Mouse (Mus musculus) subcutaneous adipose tissue, adult 2 months (tissue): ENCODE results near the gene Kpnb1. TPM values are rescaled to one million over a fixed set of nuclear protein-coding genes. Genes with fewer than 3 reads are reported as not detected.

ENCODE experiments used
- polyA plus RNA-seq: library from polyadenylated mRNA; depleted of rRNA; stranded (reverse); fragments of >200 nt; gene quantifications from 2 replicates; pipeline ENCODE4 v1.2.3, GENCODE M21; 2012; ENCODE audit warnings: low replicate concordance; rRNA removed

Kpnb1 gene
- 44.2 and 69.4 TPM in 2 replicates for polyA plus RNA-seq

GRCm38 (mm10) chr11:97187764-97188642 lies at the start of gene Kpnb1:
TSS of gene Kpnb1 (minus strand) at chr11:97187881.

GRCm38 (mm10) chr11:97151343-97151801 lies 36.3 kb downstream of the Kpnb1 start, which contains the start of gene Tbkbp1:
TSS of gene Tbkbp1 (minus strand) at chr11:97151495.

GRCm38 (mm10) chr11:97114671-97115601 lies 72.7 kb downstream of the Kpnb1 start, which contains the start of gene Tbx21:
TSS of gene Tbx21 (minus strand) at chr11:97115331.

Other genes with a start within 250 kb of the Kpnb1 start
- gene Pnpo, start 243.9 kb downstream of the Kpnb1 start, polyA plus RNA-seq: 24.2 and 28.6 TPM in 2 replicates
- 17.3 and 24.9 TPM in 2 replicates for gene Sp2, start 204.9 kb downstream of the Kpnb1 start, polyA plus RNA-seq
- 0.26 and 0.66 TPM in 2 replicates for gene Sp6, start 174.5 kb downstream of the Kpnb1 start, polyA plus RNA-seq
- 10.6 and 17.6 TPM in 2 replicates for gene Scrn2, start 157.9 kb downstream of the Kpnb1 start, polyA plus RNA-seq
- 0.14 and 0.67 TPM in 2 replicates for gene Lrrc46, start 146.5 kb downstream of the Kpnb1 start, polyA plus RNA-seq
- gene Mrpl10, start 146.3 kb downstream of the Kpnb1 start, polyA plus RNA-seq: 103 and 129 TPM in 2 replicates
- gene Osbpl7, start 137.3 kb downstream of the Kpnb1 start, polyA plus RNA-seq: 8.3 and 14.0 TPM in 2 replicates
- 0.62 and 0.93 TPM in 2 replicates for gene Tbx21, start 72.5 kb downstream of the Kpnb1 start, polyA plus RNA-seq
- gene Tbkbp1, start 36.4 kb downstream of the Kpnb1 start, polyA plus RNA-seq: 28.1 and 29.7 TPM in 2 replicates
- gene Npepps, start 92.8 kb upstream of the Kpnb1 start, polyA plus RNA-seq: 25.9 and 28.6 TPM in 2 replicates
- gene Mrpl45, start 127.8 kb upstream of the Kpnb1 start, polyA plus RNA-seq: 16.2 and 17.0 TPM in 2 replicates
- gene Gpr179, start 164.2 kb upstream of the Kpnb1 start, polyA plus RNA-seq: 0.01 and 0.09 TPM in 2 replicates
- gene Socs7, start 174.7 kb upstream of the Kpnb1 start, polyA plus RNA-seq: 7.7 and 11.8 TPM in 2 replicates
- 40.7 and 53.5 TPM in 2 replicates for gene Arhgap23, start 227.7 kb upstream of the Kpnb1 start, polyA plus RNA-seq